Mouse (Mus musculus): ENCODE data around the gene Tprn. TPM values are rescaled to one million over a fixed set of nuclear protein-coding genes. Genes with fewer than 3 reads are reported as not detected.
"Not testable (repeated sequence)": the region's sequence is repeated elsewhere in the genome, so short reads cannot be mapped to it uniquely, and the experiment has no call there.

Gene Tprn
- total and polyA plus RNA-seq, 3 experiments, result 7.0 to 19.3 (median 13.1) TPM

GRCm38 (mm10) chr2:25256443-25257109 is 5.8 kb upstream of the Tprn start:
- TF ChIP-seq TBP (conservative IDR thresholded peaks at IDR 0.05; ENCODE audit: low read depth, low read length), result peak; percentile 93
- peak; percentile 62 for TF ChIP-seq RAD21 (IDR thresholded peaks at IDR 0.05; ENCODE audit: low read depth, low read length)
- peak; percentile 58; the same call in 1 of the 2 replicates for TF ChIP-seq MAZ (IDR thresholded peaks at IDR 0.05; ENCODE audit: low read depth, low read length)
- peak; percentile 59 for TF ChIP-seq SMC3 (IDR thresholded peaks at IDR 0.05; ENCODE audit: low read depth, low read length)
- peak; percentile 20; the same call in 1 of the 2 replicates for TF ChIP-seq ELF1 (IDR thresholded peaks at IDR 0.05; ENCODE audit: low read depth, low read length)
- TF ChIP-seq TCF12 (IDR thresholded peaks at IDR 0.05; ENCODE audit: low read depth, low read length), result 0 out of 2 replicates have a peak, but pooled peaks have one; percentile 23
- peak; percentile 53; the same call in 1 of the 2 replicates for TF ChIP-seq SIN3A (IDR thresholded peaks at IDR 0.05; ENCODE audit: low read length)
- TF ChIP-seq ZNF384 (IDR thresholded peaks at IDR 0.05; ENCODE audit: low read depth, low read length), result peak; percentile 71
- peak; percentile 10 to 68; a peak in 3 of 4 replicates for TF ChIP-seq CTCF (conservative IDR thresholded peaks at IDR 0.05 in 1 of 2, IDR thresholded peaks at IDR 0.05 in 1 of 2; ENCODE audit: low read depth in 2 of 2, low read length in 2 of 2)
- TF ChIP-seq HCFC1 (IDR thresholded peaks at IDR 0.05; ENCODE audit: low read depth, low read length), result peak; percentile 45; the same call in 1 of the 2 replicates
- Histone ChIP-seq H3K9ac (ENCODE audit: insufficient read depth, low read depth) (peak overlapping the region; percentile 83), H3K79me2 (replicated peaks; ENCODE audit: control insufficient read depth, extremely low read depth, insufficient read depth, poor library complexity, severe bottlenecking) (peaks cover 14% of the 10 kb centered on the region), H3K4me2 (ENCODE audit: insufficient read depth, low read depth, poor library complexity, severe bottlenecking) (peak overlapping the region; percentile 96), H3K4me3 (replicated peaks in 1 of 3; ENCODE audit: low read depth in 2 of 3, low read length in 2 of 3, poor library complexity in 1 of 3) (peak overlapping the region; percentile 85 to 97 (median 87)), H3K36me3 (replicated peaks in 1 of 2; ENCODE audit: control insufficient read depth in 1 of 2, insufficient read depth in 1 of 2, low read length in 1 of 2) (peaks cover 20 to 25% of the 10 kb centered on the region in 2 experiments), H3K4me1 (ENCODE audit: control insufficient read depth in 1 of 2, insufficient read depth in 2 of 2) (peaks cover 0 to 17% of the 10 kb centered on the region in 2 experiments; a peak in 2 of 4 replicates)
- H3K9me3 ChIP-seq (replicated peaks; ENCODE audit: low read length); H3K27ac ChIP-seq (ENCODE audit: insufficient read depth, low read depth); dilution Hi-C loops (cut with MboI; ENCODE audit: extremely low pct_ligation_motif_present, extremely low pct_unique_long_range_greater_than_20kb, low sequenced_read_pairs); H3K27me3 ChIP-seq (replicated peaks); in situ Hi-C loops (cut with MboI; ENCODE audit: low pct_ligation_motif_present, low pct_unique_long_range_greater_than_20kb, low sequenced_read_pairs): not testable (repeated sequence)
- peak; percentile 91 for DNase-seq (ENCODE audit: extremely low read depth)

- peak; percentile 90 for TF ChIP-seq TBP (conservative IDR thresholded peaks at IDR 0.05; ENCODE audit: low read depth, low read length)
- peaks cover 0 to 22% of the 10 kb centered on the region in 2 experiments; a peak in 2 of 4 replicates for H3K4me1 ChIP-seq (ENCODE audit: control insufficient read depth in 1 of 2, insufficient read depth in 2 of 2)
- H3K36me3 ChIP-seq (replicated peaks in 1 of 2; ENCODE audit: control insufficient read depth in 1 of 2, insufficient read depth in 1 of 2, low read length in 1 of 2), result peaks cover 13 to 18% of the 10 kb centered on the region in 2 experiments
- in situ Hi-C loops (cut with MboI; ENCODE audit: low pct_ligation_motif_present, low pct_unique_long_range_greater_than_20kb, low sequenced_read_pairs); H3K27me3 ChIP-seq (replicated peaks); DNase-seq (ENCODE audit: extremely low read depth); H3K9me3 ChIP-seq (replicated peaks; ENCODE audit: low read length); H3K27ac ChIP-seq (ENCODE audit: insufficient read depth, low read depth); H3K4me3 ChIP-seq (replicated peaks in 1 of 3; ENCODE audit: low read depth in 2 of 3, low read length in 2 of 3, poor library complexity in 1 of 3); dilution Hi-C loops (cut with MboI; ENCODE audit: extremely low pct_ligation_motif_present, extremely low pct_unique_long_range_greater_than_20kb, low sequenced_read_pairs): not testable (repeated sequence)
- H3K4me2 ChIP-seq (ENCODE audit: insufficient read depth, low read depth, poor library complexity, severe bottlenecking), result peak overlapping the region; percentile 58; the same call in 1 of the 2 replicates
- H3K9ac ChIP-seq (ENCODE audit: insufficient read depth, low read depth), result 0 out of 2 replicates have a peak overlapping the region, but pooled peaks have one; percentile 15
- H3K79me2 ChIP-seq (replicated peaks; ENCODE audit: control insufficient read depth, extremely low read depth, insufficient read depth, poor library complexity, severe bottlenecking), result peaks cover 14% of the 10 kb centered on the region
Observed at GRCm38 (mm10) chr2:25257250-25257649, 5.2 kb upstream of the Tprn start.

DNA sequence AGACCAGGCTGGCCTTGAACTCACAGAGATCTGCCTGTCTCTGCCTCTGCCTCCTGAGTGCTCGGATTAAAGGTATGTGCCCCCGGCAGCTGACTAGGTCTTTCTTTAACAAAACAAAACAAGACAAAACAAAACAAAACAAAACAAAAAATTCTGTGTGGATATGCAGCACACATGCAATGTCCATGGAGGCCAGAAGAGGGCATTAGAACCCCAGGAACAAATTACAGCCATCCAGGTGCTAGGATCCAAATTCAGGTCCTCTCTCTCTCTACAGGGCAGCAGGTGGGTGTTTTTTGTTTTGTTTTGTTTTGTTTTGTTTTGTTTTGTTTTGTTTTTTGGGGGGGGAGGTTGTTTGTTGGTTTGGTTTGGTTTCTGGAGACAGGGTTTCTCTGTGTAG is 3.5 kb upstream of the Tprn start:
- no peak for DNase-seq (ENCODE audit: extremely low read depth)
- dilution Hi-C loops (cut with MboI; ENCODE audit: extremely low pct_ligation_motif_present, extremely low pct_unique_long_range_greater_than_20kb, low sequenced_read_pairs), result no loop called here
- in situ Hi-C loops (cut with MboI; ENCODE audit: low pct_ligation_motif_present, low pct_unique_long_range_greater_than_20kb, low sequenced_read_pairs), result no loop called here
- Histone ChIP-seq H3K9me3 (replicated peaks; ENCODE audit: low read length) (no peaks in the 10 kb centered on the region), H3K36me3 (replicated peaks in 1 of 2; ENCODE audit: control insufficient read depth in 1 of 2, insufficient read depth in 1 of 2, low read length in 1 of 2) (peaks cover 0 to 3% of the 10 kb centered on the region in 2 experiments), H3K79me2 (replicated peaks; ENCODE audit: control insufficient read depth, extremely low read depth, insufficient read depth, poor library complexity, severe bottlenecking) (peaks cover 14% of the 10 kb centered on the region), H3K27ac (ENCODE audit: insufficient read depth, low read depth) (no peak overlapping the region), H3K4me2 (ENCODE audit: insufficient read depth, low read depth, poor library complexity, severe bottlenecking) (no peak overlapping the region), H3K9ac (ENCODE audit: insufficient read depth, low read depth) (no peak overlapping the region), H3K27me3 (replicated peaks) (no peaks in the 10 kb centered on the region), H3K4me3 (replicated peaks in 1 of 3; ENCODE audit: low read depth in 2 of 3, low read length in 2 of 3, poor library complexity in 1 of 3) (no peak overlapping the region), H3K4me1 (ENCODE audit: control insufficient read depth in 1 of 2, insufficient read depth in 2 of 2) (peaks cover 0 to 24% of the 10 kb centered on the region in 2 experiments; a peak in 2 of 4 replicates)
- no peak for TF ChIP-seq POLR2A (IDR thresholded peaks at IDR 0.05; ENCODE audit: low read depth, low read length)
- no peak for TF ChIP-seq MAFK (IDR thresholded peaks at IDR 0.05; ENCODE audit: insufficient replicate concordance, low read length)
- TF ChIP-seq CHD2 (IDR thresholded peaks at IDR 0.05; ENCODE audit: low read length), result no peak
- no peak for TF ChIP-seq JUND (conservative IDR thresholded peaks at IDR 0.05; ENCODE audit: low read depth, low read length)
- no peak for TF ChIP-seq TCF12 (IDR thresholded peaks at IDR 0.05; ENCODE audit: low read depth, low read length)
- TF ChIP-seq USF1 (IDR thresholded peaks at IDR 0.05; ENCODE audit: low read depth, low read length), result no peak
- no peak for TF ChIP-seq BHLHE40 (IDR thresholded peaks at IDR 0.05; ENCODE audit: low read depth, low read length)
- peak; percentile 34 to 65; a peak in 2 of 4 replicates for TF ChIP-seq CTCF (conservative IDR thresholded peaks at IDR 0.05 in 1 of 2, IDR thresholded peaks at IDR 0.05 in 1 of 2; ENCODE audit: low read depth in 2 of 2, low read length in 2 of 2)
- TF ChIP-seq IRF4 (IDR thresholded peaks at IDR 0.05; ENCODE audit: low read depth, low read length), result no peak
- no peak for TF ChIP-seq E2F4 (IDR thresholded peaks at IDR 0.05; ENCODE audit: insufficient replicate concordance, low read depth, low read length)
- peak; percentile 25 for TF ChIP-seq SMC3 (IDR thresholded peaks at IDR 0.05; ENCODE audit: low read depth, low read length)
- TF ChIP-seq RAD21 (IDR thresholded peaks at IDR 0.05; ENCODE audit: low read depth, low read length), result peak; percentile 56
- TF ChIP-seq GABPA (IDR thresholded peaks at IDR 0.05; ENCODE audit: insufficient replicate concordance, low read depth, low read length), result no peak
- no peak for TF ChIP-seq ZKSCAN1 (IDR thresholded peaks at IDR 0.05; ENCODE audit: borderline replicate concordance, low read depth, low read length)
